Mouse (Mus musculus): Measurements from ENCODE around the gene Dag1. TPM values are rescaled to one million over a fixed set of nuclear protein-coding genes. Genes with fewer than 3 reads are reported as not detected.

Dag1 gene
- total RNA-seq, 1 experiment: 134 TPM

DNA sequence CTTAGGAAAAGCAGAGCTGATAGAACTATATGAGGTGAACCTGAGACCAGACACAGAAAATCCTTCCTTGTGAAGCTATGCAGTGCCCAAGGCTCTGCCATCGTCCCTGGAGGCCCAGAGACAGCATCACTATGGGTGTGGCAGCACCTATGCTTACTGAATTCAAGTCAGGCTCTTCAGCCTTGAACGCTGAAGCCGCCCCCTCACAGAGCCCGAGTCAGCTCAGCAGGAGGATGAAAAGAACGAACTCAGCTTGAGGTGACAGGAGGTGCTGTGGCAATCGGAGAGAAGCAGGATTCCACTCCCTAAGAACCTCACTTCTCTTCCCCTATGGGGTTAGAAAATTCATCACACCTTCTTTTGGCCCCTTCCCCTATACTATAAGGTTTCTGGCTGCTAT is 76.1 kb downstream of the Dag1 start:
- Histone ChIP-seq H3K4me1 (ENCODE audit: control insufficient read depth in 2 of 2, insufficient read depth in 2 of 2, low read length in 2 of 2, poor library complexity in 1 of 2) (peaks cover 0 to 7% of the 10 kb centered on the region in 2 experiments; a peak in 1 of 4 replicates), H3K36me3 (ENCODE audit: control insufficient read depth, insufficient read depth, low read length, poor library complexity, severe bottlenecking) (no peaks in the 10 kb centered on the region), H3K9ac (ENCODE audit: insufficient read depth, low read depth, low read length, poor library complexity, severe bottlenecking) (no peak overlapping the region), H3K9me3 (ENCODE audit: control insufficient read depth, insufficient read depth, low read depth, low read length) (no peaks in the 10 kb centered on the region), H3K27ac (ENCODE audit: insufficient read depth, low read depth, low read length, poor library complexity, severe bottlenecking) (no peak overlapping the region), H3K4me3 (ENCODE audit: insufficient read depth in 1 of 2, low read depth in 1 of 2, low read length in 2 of 2, poor library complexity in 1 of 2, severe bottlenecking in 1 of 2) (no peak overlapping the region)
- TF ChIP-seq ZNF384 (IDR thresholded peaks at IDR 0.05; ENCODE audit: low read depth, low read length) (no peak), MAFK (IDR thresholded peaks at IDR 0.05; ENCODE audit: insufficient read depth, low read depth, low read length) (no peak), HCFC1 (IDR thresholded peaks at IDR 0.05; ENCODE audit: borderline replicate concordance, insufficient read depth, low read length) (no peak), CHD2 (IDR thresholded peaks at IDR 0.05; ENCODE audit: low read depth, low read length) (no peak), ZC3H11A (IDR thresholded peaks at IDR 0.05; ENCODE audit: borderline replicate concordance, low read depth, low read length) (no peak)
- DNase-seq (ENCODE audit: low read depth, low spot score): no peak
- in situ Hi-C loops (cut with MboI; ENCODE audit: low sequenced_read_pairs in 2 of 2, unreplicated experiment in 2 of 2): no loop called here

DNA sequence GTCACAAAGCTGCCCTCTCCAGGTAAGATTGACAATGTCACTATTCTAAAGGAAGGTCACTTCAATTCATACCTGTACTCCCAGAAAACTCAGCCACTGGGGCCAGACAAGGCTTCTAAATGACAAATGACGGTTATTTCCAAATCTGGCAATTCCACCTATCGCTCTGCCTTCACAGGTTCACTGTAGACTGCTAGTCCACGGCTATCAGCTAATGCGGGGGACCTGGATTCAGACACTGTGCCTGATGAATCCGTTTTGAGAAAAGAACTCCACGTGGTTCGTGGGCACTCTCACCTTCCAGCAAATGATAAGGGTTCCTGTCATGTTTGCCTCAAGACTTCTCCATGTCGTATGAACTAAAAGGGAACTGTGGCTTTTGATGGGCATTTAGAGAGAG is 78.0 kb downstream of the Dag1 start:
- no peak overlapping the region for H3K9ac ChIP-seq (ENCODE audit: insufficient read depth, low read depth, low read length, poor library complexity, severe bottlenecking)
- no peaks in the 10 kb centered on the region for H3K36me3 ChIP-seq (ENCODE audit: control insufficient read depth, insufficient read depth, low read length, poor library complexity, severe bottlenecking)
- no peak for TF ChIP-seq HCFC1 (IDR thresholded peaks at IDR 0.05; ENCODE audit: borderline replicate concordance, insufficient read depth, low read length)
- DNase-seq (ENCODE audit: low read depth, low spot score): no peak
- H3K4me1 ChIP-seq (ENCODE audit: control insufficient read depth in 2 of 2, insufficient read depth in 2 of 2, low read length in 2 of 2, poor library complexity in 1 of 2): peaks cover 0 to 7% of the 10 kb centered on the region in 2 experiments; a peak in 1 of 4 replicates
- H3K9me3 ChIP-seq (ENCODE audit: control insufficient read depth, insufficient read depth, low read depth, low read length): no peaks in the 10 kb centered on the region
- H3K27ac ChIP-seq (ENCODE audit: insufficient read depth, low read depth, low read length, poor library complexity, severe bottlenecking): no peak overlapping the region
- in situ Hi-C loops (cut with MboI; ENCODE audit: low sequenced_read_pairs in 2 of 2, unreplicated experiment in 2 of 2): no loop called here
- no peak overlapping the region for H3K4me3 ChIP-seq (ENCODE audit: insufficient read depth in 1 of 2, low read depth in 1 of 2, low read length in 2 of 2, poor library complexity in 1 of 2, severe bottlenecking in 1 of 2)

DNA sequence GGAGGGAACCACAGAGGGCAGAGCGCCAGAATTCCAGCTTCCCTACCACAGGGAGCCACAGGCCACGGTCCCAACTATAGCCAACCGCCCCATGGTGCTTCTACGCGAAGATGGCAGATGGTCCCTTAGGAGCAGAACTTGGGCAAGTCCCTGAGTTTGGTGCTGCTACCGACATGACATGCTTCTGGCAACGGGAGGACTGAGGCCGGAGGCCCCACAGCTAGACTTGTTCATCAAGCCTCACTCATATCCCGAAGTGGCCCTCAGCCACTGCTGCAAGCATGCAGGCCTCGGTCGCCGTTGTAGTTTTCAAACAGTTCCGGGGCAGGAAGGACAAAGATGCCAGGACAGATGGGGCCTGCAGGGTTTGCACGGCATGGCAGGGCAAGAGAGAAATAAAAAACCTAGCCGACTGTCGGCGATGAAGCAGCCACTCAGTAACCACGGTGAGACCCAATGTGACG is 80.2 kb downstream of the Dag1 start:
- H3K9ac ChIP-seq (ENCODE audit: insufficient read depth, low read depth, low read length, poor library complexity, severe bottlenecking): peak overlapping the region; percentile 14; the same call in 1 of the 2 replicates
- no peaks in the 10 kb centered on the region for H3K36me3 ChIP-seq (ENCODE audit: control insufficient read depth, insufficient read depth, low read length, poor library complexity, severe bottlenecking)
- in situ Hi-C loops (cut with MboI; ENCODE audit: low sequenced_read_pairs in 2 of 2, unreplicated experiment in 2 of 2): no loop called here
- peak overlapping the region in 1 of 2 experiments; percentile 10; a peak in 1 of 4 replicates for H3K4me3 ChIP-seq (ENCODE audit: insufficient read depth in 1 of 2, low read depth in 1 of 2, low read length in 2 of 2, poor library complexity in 1 of 2, severe bottlenecking in 1 of 2)
- no peak for DNase-seq (ENCODE audit: low read depth, low spot score)
- no peak overlapping the region for H3K27ac ChIP-seq (ENCODE audit: insufficient read depth, low read depth, low read length, poor library complexity, severe bottlenecking)
- TF ChIP-seq ZNF384 (IDR thresholded peaks at IDR 0.05; ENCODE audit: low read depth, low read length) (no peak), HCFC1 (IDR thresholded peaks at IDR 0.05; ENCODE audit: borderline replicate concordance, insufficient read depth, low read length) (no peak)
- peaks cover 0 to 11% of the 10 kb centered on the region in 2 experiments; a peak in 1 of 4 replicates for H3K4me1 ChIP-seq (ENCODE audit: control insufficient read depth in 2 of 2, insufficient read depth in 2 of 2, low read length in 2 of 2, poor library complexity in 1 of 2)
- H3K9me3 ChIP-seq (ENCODE audit: control insufficient read depth, insufficient read depth, low read depth, low read length): no peaks in the 10 kb centered on the region

DNA sequence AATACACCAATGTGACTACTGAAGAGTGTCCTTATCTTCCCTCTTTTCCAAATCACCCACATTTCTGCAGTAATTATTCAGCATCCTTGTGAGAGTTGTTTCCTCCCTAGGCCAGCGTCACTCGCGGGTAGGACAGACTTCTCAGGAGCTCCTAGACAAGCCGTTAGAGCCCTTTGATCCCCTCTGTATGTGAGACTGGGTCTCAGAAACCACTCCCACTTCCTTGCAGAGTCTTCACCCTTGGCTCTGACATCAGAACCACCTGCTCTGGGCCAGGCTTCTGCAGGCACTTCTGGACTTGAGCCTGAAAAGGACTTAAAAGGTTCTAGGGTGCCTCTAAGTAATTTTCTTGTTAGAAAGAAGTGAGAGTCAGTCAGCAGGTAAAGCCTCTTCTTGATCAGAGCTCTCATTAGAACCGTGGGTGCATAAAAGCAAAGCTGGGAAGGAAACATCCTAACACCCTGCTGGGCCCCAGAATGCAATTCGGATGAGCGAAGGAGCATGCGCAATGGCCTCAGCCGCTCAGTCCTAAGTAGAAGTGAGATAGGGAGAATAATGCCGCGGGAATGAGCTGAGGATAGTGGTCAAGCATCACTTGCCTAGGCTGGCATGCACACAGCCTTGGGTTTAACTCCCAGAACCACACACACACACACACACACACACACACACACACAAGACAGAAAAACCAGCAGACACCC is 80.8 kb downstream of the Dag1 start:
- TF ChIP-seq CHD2 (IDR thresholded peaks at IDR 0.05; ENCODE audit: low read depth, low read length): no peak
- TF ChIP-seq MAFK (IDR thresholded peaks at IDR 0.05; ENCODE audit: insufficient read depth, low read depth, low read length): no peak
- no peak for TF ChIP-seq ZC3H11A (IDR thresholded peaks at IDR 0.05; ENCODE audit: borderline replicate concordance, low read depth, low read length)
- no peak for TF ChIP-seq ZNF384 (IDR thresholded peaks at IDR 0.05; ENCODE audit: low read depth, low read length)
- H3K9ac ChIP-seq (ENCODE audit: insufficient read depth, low read depth, low read length, poor library complexity, severe bottlenecking): peak overlapping the region; percentile 14; the same call in 1 of the 2 replicates
- in situ Hi-C loops (cut with MboI; ENCODE audit: low sequenced_read_pairs in 2 of 2, unreplicated experiment in 2 of 2): no loop called here

GRCm38 (mm10) chr9:108178391-108178790 is 85.4 kb downstream of the Dag1 start:
- DNase-seq (ENCODE audit: low read depth, low spot score): no peak
- in situ Hi-C loops (cut with MboI; ENCODE audit: low sequenced_read_pairs in 2 of 2, unreplicated experiment in 2 of 2): no loop called here

More for the DNA sequence above, 80.8 kb downstream of the Dag1 start:
- peaks cover 0 to 11% of the 10 kb centered on the region in 2 experiments; a peak in 1 of 4 replicates for H3K4me1 ChIP-seq (ENCODE audit: control insufficient read depth in 2 of 2, insufficient read depth in 2 of 2, low read length in 2 of 2, poor library complexity in 1 of 2)
- H3K9me3 ChIP-seq (ENCODE audit: control insufficient read depth, insufficient read depth, low read depth, low read length): no peaks in the 10 kb centered on the region
- H3K4me3 ChIP-seq (ENCODE audit: insufficient read depth in 1 of 2, low read depth in 1 of 2, low read length in 2 of 2, poor library complexity in 1 of 2, severe bottlenecking in 1 of 2): no peak overlapping the region; a peak in 1 of 4 replicates
- DNase-seq (ENCODE audit: low read depth, low spot score): peak; percentile 65
- no peak overlapping the region for H3K27ac ChIP-seq (ENCODE audit: insufficient read depth, low read depth, low read length, poor library complexity, severe bottlenecking)
- no peaks in the 10 kb centered on the region for H3K36me3 ChIP-seq (ENCODE audit: control insufficient read depth, insufficient read depth, low read length, poor library complexity, severe bottlenecking)

More at GRCm38 (mm10) chr9:108178391-108178790, 85.4 kb downstream of the Dag1 start:
- H3K9ac ChIP-seq (ENCODE audit: insufficient read depth, low read depth, low read length, poor library complexity, severe bottlenecking): no peak overlapping the region
- H3K4me1 ChIP-seq (ENCODE audit: control insufficient read depth in 2 of 2, insufficient read depth in 2 of 2, low read length in 2 of 2, poor library complexity in 1 of 2): peaks cover 0 to 7% of the 10 kb centered on the region in 2 experiments; a peak in 1 of 4 replicates
- no peak for TF ChIP-seq ZC3H11A (IDR thresholded peaks at IDR 0.05; ENCODE audit: borderline replicate concordance, low read depth, low read length)
- no peak for TF ChIP-seq ZNF384 (IDR thresholded peaks at IDR 0.05; ENCODE audit: low read depth, low read length)
- TF ChIP-seq CHD2 (IDR thresholded peaks at IDR 0.05; ENCODE audit: low read depth, low read length): no peak
- no peak for TF ChIP-seq HCFC1 (IDR thresholded peaks at IDR 0.05; ENCODE audit: borderline replicate concordance, insufficient read depth, low read length)
- no peak for TF ChIP-seq MAFK (IDR thresholded peaks at IDR 0.05; ENCODE audit: insufficient read depth, low read depth, low read length)
- H3K27ac ChIP-seq (ENCODE audit: insufficient read depth, low read depth, low read length, poor library complexity, severe bottlenecking): no peak overlapping the region
- H3K9me3 ChIP-seq (ENCODE audit: control insufficient read depth, insufficient read depth, low read depth, low read length): no peaks in the 10 kb centered on the region
- H3K36me3 ChIP-seq (ENCODE audit: control insufficient read depth, insufficient read depth, low read length, poor library complexity, severe bottlenecking): no peaks in the 10 kb centered on the region
- no peak overlapping the region for H3K4me3 ChIP-seq (ENCODE audit: insufficient read depth in 1 of 2, low read depth in 1 of 2, low read length in 2 of 2, poor library complexity in 1 of 2, severe bottlenecking in 1 of 2)

Measured in ES-E14 (cell line).